ENCODE assay signal across 8 mouse cellular contexts in the genomic region with DNA sequence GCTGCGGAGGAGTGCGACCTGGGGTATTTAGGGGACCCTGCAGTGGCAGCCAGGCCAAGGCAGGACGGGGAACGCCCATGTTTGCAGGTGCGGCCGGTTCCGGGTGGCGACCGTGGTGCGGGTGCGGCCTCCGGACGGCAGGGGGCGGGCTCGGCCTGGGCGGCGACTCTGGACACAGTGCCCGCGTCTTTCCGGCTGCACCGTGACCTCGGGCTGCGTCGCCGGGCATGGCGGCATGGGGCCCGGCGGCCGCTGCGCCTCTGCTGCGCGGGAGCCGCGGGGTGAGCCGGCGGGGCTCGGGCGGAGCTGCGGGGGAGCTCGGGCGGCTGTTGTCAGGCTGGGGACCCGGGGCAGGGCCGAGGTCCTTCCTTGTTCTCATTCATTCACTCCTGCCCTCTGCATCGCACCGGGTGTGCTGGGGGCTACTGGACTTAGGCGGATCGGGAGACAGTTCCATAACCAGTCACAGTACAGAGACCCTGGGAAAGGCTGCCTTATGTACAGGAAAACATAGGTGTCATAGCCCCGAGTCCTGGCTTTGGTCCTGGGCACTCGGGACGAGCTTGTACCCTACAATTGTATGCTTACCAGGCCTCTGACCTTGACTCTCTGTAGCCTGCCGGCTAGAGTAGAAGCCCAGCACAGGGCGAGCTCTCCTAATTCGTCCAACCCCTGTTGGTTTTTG. TPM values are rescaled to one million over a fixed set of nuclear protein-coding genes. Genes with fewer than 3 reads are reported as not detected.
DNase-seq lines count a peak whose midpoint lies in the region; ATAC-seq and TF ChIP-seq lines count a peak whose summit lies in the region.

No protein-coding gene starts in this region.

- H3K36me3 ChIP-seq in embryonic facial prominence, embryonic 12.5 days: peaks cover 19% of the 10 kb centered on the region
- H3K36me3 ChIP-seq in kidney, adult 2 months (ENCODE audit: control insufficient read depth, insufficient read depth, low read length): no peaks in the 10 kb centered on the region
- no peaks in the 10 kb centered on the region for H3K36me3 ChIP-seq in limb, embryonic 11.5 days (ENCODE audit: control insufficient read depth, insufficient read depth, low read length)
- H3K36me3 ChIP-seq in midbrain, embryonic 13.5 days: peaks cover 19% of the 10 kb centered on the region
- peaks cover 15% of the 10 kb centered on the region for H3K36me3 ChIP-seq in small intestine, adult 2 months (ENCODE audit: control insufficient read depth, insufficient read depth, low read length)

- peak; percentile 59 for TF ChIP-seq POLR2A in kidney, adult 2 months (IDR thresholded peaks at IDR 0.05; ENCODE audit: low read depth, low read length)
- TF ChIP-seq POLR2A in small intestine, adult 2 months (IDR thresholded peaks at IDR 0.05; ENCODE audit: low read depth, low read length): peak; percentile 81; the same call in 1 of the 2 replicates

- H3K27me3 ChIP-seq in embryonic facial prominence, embryonic 12.5 days: no peaks in the 10 kb centered on the region
- no peaks in the 10 kb centered on the region for H3K27me3 ChIP-seq in kidney, adult 2 months (replicated peaks; ENCODE audit: control insufficient read depth, insufficient read depth, low read length)
- H3K27me3 ChIP-seq in limb, embryonic 11.5 days (ENCODE audit: control insufficient read depth, insufficient read depth, low read length): no peaks in the 10 kb centered on the region
- no peaks in the 10 kb centered on the region for H3K27me3 ChIP-seq in midbrain, embryonic 13.5 days
- no peaks in the 10 kb centered on the region for H3K27me3 ChIP-seq in small intestine, adult 2 months (ENCODE audit: control insufficient read depth, insufficient read depth, low read length)

- peak overlapping the region; percentile 87 for H3K4me3 ChIP-seq in embryonic facial prominence, embryonic 12.5 days
- H3K4me3 ChIP-seq in kidney, adult 2 months (ENCODE audit: insufficient read depth, low read depth, low read length): peak overlapping the region; percentile 87
- H3K4me3 ChIP-seq in limb, embryonic 11.5 days (ENCODE audit: low read depth, low read length): peak overlapping the region; percentile 66
- H3K4me3 ChIP-seq in midbrain, embryonic 13.5 days (replicated peaks): peak overlapping the region; percentile 89
- peak overlapping the region; percentile 78 for H3K4me3 ChIP-seq in small intestine, adult 2 months (ENCODE audit: low read depth, low read length)

- TF ChIP-seq CTCF in kidney, adult 2 months (conservative IDR thresholded peaks at IDR 0.05; ENCODE audit: insufficient read depth, insufficient read length, low read depth, low read length): peak; percentile 77
- peak; percentile 74 for TF ChIP-seq CTCF in small intestine, adult 2 months (IDR thresholded peaks at IDR 0.05; ENCODE audit: extremely low read depth, insufficient read length, insufficient replicate concordance, low read depth, low read length)

- H3K4me2 ChIP-seq in embryonic facial prominence, embryonic 12.5 days (replicated peaks): peak overlapping the region; percentile 87
- H3K4me2 ChIP-seq in limb, embryonic 11.5 days (ENCODE audit: low read depth, severe bottlenecking): peak overlapping the region; percentile 80
- H3K4me2 ChIP-seq in midbrain, embryonic 13.5 days (replicated peaks): peak overlapping the region; percentile 84

- peaks cover 13% of the 10 kb centered on the region for H3K4me1 ChIP-seq in embryonic facial prominence, embryonic 12.5 days
- H3K4me1 ChIP-seq in kidney, adult 2 months (ENCODE audit: control insufficient read depth, insufficient read depth, low read length): peaks cover 10% of the 10 kb centered on the region; the same call in 1 of the 2 replicates
- no peaks in the 10 kb centered on the region for H3K4me1 ChIP-seq in limb, embryonic 11.5 days (ENCODE audit: control insufficient read depth, insufficient read depth, low read length)
- peaks cover 22% of the 10 kb centered on the region for H3K4me1 ChIP-seq in midbrain, embryonic 13.5 days (replicated peaks)
- H3K4me1 ChIP-seq in small intestine, adult 2 months (ENCODE audit: control insufficient read depth, insufficient read depth, insufficient read length, low read length): peaks cover 12% of the 10 kb centered on the region; the same call in 1 of the 2 replicates

- no peaks in the 10 kb centered on the region for H3K9me3 ChIP-seq in embryonic facial prominence, embryonic 12.5 days
- no peaks in the 10 kb centered on the region for H3K9me3 ChIP-seq in limb, embryonic 11.5 days (ENCODE audit: control insufficient read depth, low read length)
- H3K9me3 ChIP-seq in midbrain, embryonic 13.5 days: no peaks in the 10 kb centered on the region

- peak; percentile 91 for ATAC-seq in embryonic facial prominence, embryonic 12.5 days (ENCODE audit: insufficient number of reproducible peaks, insufficient read depth, low FRiP score, low TSS enrichment)
- peak; percentile 85 for ATAC-seq in limb, embryonic 11.5 days (ENCODE audit: insufficient number of reproducible peaks, low FRiP score, low TSS enrichment, low read depth)
- ATAC-seq in midbrain, embryonic 13.5 days: peak; percentile 97

- H3K9ac ChIP-seq in embryonic facial prominence, embryonic 12.5 days: peak overlapping the region; percentile 87
- peak overlapping the region; percentile 95 for H3K9ac ChIP-seq in limb, embryonic 11.5 days (ENCODE audit: low read length)
- peak overlapping the region; percentile 96 for H3K9ac ChIP-seq in midbrain, embryonic 13.5 days (replicated peaks)

- DNase-seq in 3134 (ENCODE audit: extremely low read depth, insufficient read length, low spot score): peak; percentile 83
- DNase-seq in adrenal gland, postnatal 36 days: peak; percentile 94 to 96
- DNase-seq in heart, adult 18-20 months: peak; percentile 88 to 95
- peak; percentile 93 for DNase-seq in kidney, adult 2 months
- peak; percentile 96 for DNase-seq in limb, embryonic 11.5 days (ENCODE audit: low spot score)

- peak overlapping the region; percentile 58; the same call in 1 of the 2 replicates for H3K27ac ChIP-seq in embryonic facial prominence, embryonic 12.5 days
- H3K27ac ChIP-seq in kidney, adult 2 months (ENCODE audit: insufficient read depth, low read depth, low read length): peak overlapping the region; percentile 46
- H3K27ac ChIP-seq in limb, embryonic 11.5 days (replicated peaks; ENCODE audit: low read depth, low read length): no peak overlapping the region
- H3K27ac ChIP-seq in midbrain, embryonic 13.5 days: peak overlapping the region; percentile 68
- H3K27ac ChIP-seq in small intestine, adult 2 months (ENCODE audit: insufficient read depth, low read depth, low read length): no peak overlapping the region

- under 1% methylated on average over 53 of the region's 53 CpGs for WGBS in embryonic facial prominence, embryonic 12.5 days
- under 1% methylated on average over 53 of the region's 53 CpGs for WGBS in kidney, adult 2 months
- WGBS in limb, embryonic 11.5 days: under 1% methylated on average over 53 of the region's 53 CpGs
- under 1% methylated on average over 52 of the region's 53 CpGs for WGBS in midbrain, embryonic 13.5 days
- WGBS in small intestine, adult 2 months: 1% methylated on average over 53 of the region's 53 CpGs

RNA-seq across cellular contexts. Expression of a gene that starts 0.5 kb away (rescaled TPM):
- total RNA-seq in adrenal gland, postnatal 36 days (2021): 100 to 1,000 TPM; 177 to 218 TPM
- 117 and 126 TPM in 2 replicates for polyA plus RNA-seq in embryonic facial prominence, embryonic 12.5 days (2016; fragmentation: Nextera tagmentation; extraction: Ambion mirVana)
- 100 to 1,000 TPM; 388 to 397 TPM for total RNA-seq in heart, adult 18-20 months (2021)
- polyA plus RNA-seq in kidney, adult 2 months (2012; rRNA removed): 85.2 and 125 TPM in 2 replicates
- polyA plus RNA-seq in limb, embryonic 11.5 days (2014; fragmentation: Nextera tagmentation; extraction: Ambion mirVana): 143 and 157 TPM in 2 replicates
- polyA plus RNA-seq in midbrain, embryonic 13.5 days (2015; fragmentation: Nextera tagmentation; extraction: Ambion mirVana): 69.0 and 71.7 TPM in 2 replicates
- 4.4 and 7.3 TPM in 2 replicates for polyA plus RNA-seq in small intestine, adult 2 months (2012; rRNA removed)

RNA-seq across cellular contexts. Expression of a gene that starts 23.6 kb away (rescaled TPM):
- total RNA-seq in adrenal gland, postnatal 36 days (2021): 10 to 100 TPM; 76.4 to 78.4 TPM
- 62.8 and 71.0 TPM in 2 replicates for polyA plus RNA-seq in embryonic facial prominence, embryonic 12.5 days (2016; fragmentation: Nextera tagmentation; extraction: Ambion mirVana)
- total RNA-seq in heart, adult 18-20 months (2021): 10 to 100 TPM; 23.8 to 26.6 TPM
- 17.9 and 23.5 TPM in 2 replicates for polyA plus RNA-seq in kidney, adult 2 months (2012; rRNA removed)
- 69.7 and 78.6 TPM in 2 replicates for polyA plus RNA-seq in limb, embryonic 11.5 days (2014; fragmentation: Nextera tagmentation; extraction: Ambion mirVana)
- polyA plus RNA-seq in midbrain, embryonic 13.5 days (2015; fragmentation: Nextera tagmentation; extraction: Ambion mirVana): 30.7 and 31.8 TPM in 2 replicates
- polyA plus RNA-seq in small intestine, adult 2 months (2012; rRNA removed): 4.1 and 19.5 TPM in 2 replicates

RNA-seq across cellular contexts. Expression of a gene that starts 23.7 kb away (rescaled TPM):
- 10 to 100 TPM; 19.1 to 40.5 TPM for total RNA-seq in adrenal gland, postnatal 36 days (2021)
- 36.4 and 39.7 TPM in 2 replicates for polyA plus RNA-seq in embryonic facial prominence, embryonic 12.5 days (2016; fragmentation: Nextera tagmentation; extraction: Ambion mirVana)
- 1 to 10 TPM; 2.3 to 3.8 TPM for total RNA-seq in heart, adult 18-20 months (2021)
- polyA plus RNA-seq in kidney, adult 2 months (2012; rRNA removed): 2.3 and 2.4 TPM in 2 replicates
- 59.7 and 59.9 TPM in 2 replicates for polyA plus RNA-seq in limb, embryonic 11.5 days (2014; fragmentation: Nextera tagmentation; extraction: Ambion mirVana)
- polyA plus RNA-seq in midbrain, embryonic 13.5 days (2015; fragmentation: Nextera tagmentation; extraction: Ambion mirVana): 26.5 and 26.6 TPM in 2 replicates
- polyA plus RNA-seq in small intestine, adult 2 months (2012; rRNA removed): 2.8 and 3.3 TPM in 2 replicates

Comparison
In these comparisons a context has a peak if more than half of its experiments do, and no peak if none do; other contexts are left out.
1. H3K27ac ChIP-seq: peak in embryonic facial prominence, embryonic 12.5 days (single experiment), kidney, adult 2 months (single experiment) and midbrain, embryonic 13.5 days (single experiment); none in limb, embryonic 11.5 days (single experiment) and small intestine, adult 2 months (single experiment).
2. Peak in every context shown above with its lines, with median percentiles within 50 percentile points of each other: DNase-seq, ATAC-seq, H3K4me2 ChIP-seq, H3K4me3 ChIP-seq and H3K9ac ChIP-seq.